Mouse (Mus musculus) liver, embryonic 14.5 days (tissue): ENCODE measurements around the gene Mrps7. TPM values are rescaled to one million over a fixed set of nuclear protein-coding genes. Genes with fewer than 3 reads are reported as not detected.

Source experiments
- ATAC-seq: fragments of 200-750 bp; cut with Nextera tagmentation; 2 replicates; pipeline ENCODE4 v1.8.0; 2017; ENCODE audit warnings: moderate number of reproducible peaks, mild to moderate bottlenecking, moderate library complexity; ENCODE audit not compliant: insufficient read depth
- DNase-seq, 3 experiments: peaks; one replicate each; pipeline ENCODE4 v3.0.0-alpha.2; 2012 to 2013; ENCODE audit warnings: low read depth in 3 of 3, low spot score in 3 of 3
- H3K27ac ChIP-seq: fragments of 300-500 bp; sonication (generic); 2 replicates; pipeline ENCODE4 v1.5.1; 2014; ENCODE audit warnings: moderate library complexity, mild to moderate bottlenecking, control low read depth, inconsistent platforms
- H3K27me3 ChIP-seq: fragments of 300-500 bp; sonication (generic); 2 replicates; pipeline ENCODE4 v1.6.1; 2014; ENCODE audit warnings: mild to moderate bottlenecking, low read length, moderate library complexity; ENCODE audit not compliant: control insufficient read depth, insufficient read depth
- H3K36me3 ChIP-seq: fragments of 300-500 bp; sonication (generic); replicated peaks from 2 replicates; pipeline ENCODE4 v1.6.1; 2014; ENCODE audit warnings: low read depth; ENCODE audit not compliant: control insufficient read depth, insufficient read depth
- H3K4me1 ChIP-seq, 2 experiments: fragments of 200-500 bp in 1 of 2; fragments of 300-500 bp in 1 of 2; sonication (generic) in 1 of 2; replicated peaks; 2 replicates each; pipeline ENCODE4 v1.6.1; 2012 to 2014; ENCODE audit warnings: antibody characterized with exemption in 1 of 2, inconsistent platforms in 1 of 2, low read length in 1 of 2; ENCODE audit not compliant: control insufficient read depth in 2 of 2, insufficient read depth in 2 of 2
- H3K4me2 ChIP-seq: fragments of 300-500 bp; sonication (generic); 2 replicates; pipeline ENCODE4 v1.6.1; 2014; ENCODE audit warnings: low read depth, mild to moderate bottlenecking, control low read depth, moderate library complexity
- H3K4me3 ChIP-seq, 2 experiments: fragments of 200-500 bp in 1 of 2; fragments of 300-500 bp in 1 of 2; sonication (generic) in 1 of 2; 2 replicates each; pipeline ENCODE4 v1.5.1; 2012 to 2014; ENCODE audit warnings: low read depth in 2 of 2, low read length in 2 of 2, mild to moderate bottlenecking in 2 of 2, control low read depth in 1 of 2, inconsistent platforms in 1 of 2, moderate library complexity in 1 of 2; ENCODE audit not compliant: insufficient read depth in 1 of 2
- H3K9ac ChIP-seq: fragments of 300-500 bp; sonication (generic); replicated peaks from 2 replicates; pipeline ENCODE4 v1.6.1; 2014; ENCODE audit warnings: mild to moderate bottlenecking, control low read depth, moderate library complexity
- H3K9me3 ChIP-seq: fragments of 300-500 bp; sonication (generic); 2 replicates; pipeline ENCODE4 v1.6.1; 2016; ENCODE audit warnings: low read length, mixed read lengths; ENCODE audit not compliant: control insufficient read depth
- CTCF ChIP-seq: IDR thresholded peaks from 2 replicates; pipeline ENCODE4 v1.5.1; 2016; ENCODE audit warnings: antibody characterized with exemption, low read depth, control low read depth
- EP300 ChIP-seq: IDR thresholded peaks from 2 replicates; pipeline ENCODE4 v1.6.1; 2016; ENCODE audit warnings: antibody characterized with exemption, low read depth
- whole genome bisulfite sequencing: fragments of 180-500 bp; shearing (Covaris S2); extraction: QIAGEN DNeasy Blood & Tissue Kit; methylation state at CpG from one replicate; pipeline ENCODE4 v1.1.7; 2014; ENCODE audit not compliant: insufficient replicate concordance; 5-methylcytosine and 5-hydroxymethylcytosine counted together
- polyA plus RNA-seq, 2 experiments: library from polyadenylated mRNA; depleted of rRNA in 1 of 2; stranded (reverse) in 1 of 2; unstranded in 1 of 2; fragments of >200 nt; fragmentation: Nextera tagmentation in 1 of 2; extraction: Ambion mirVana in 1 of 2; gene quantifications; 2 replicates each; pipeline versions ENCODE4 v1.2.1 to v1.2.3; 2012 to 2014

Mrps7 gene
- 16.2 and 24.1 TPM in 2 replicates for polyA plus RNA-seq (2012; rRNA removed)
- 52.6 and 53.3 TPM in 2 replicates for polyA plus RNA-seq (2014; fragmentation: Nextera tagmentation; extraction: Ambion mirVana)

DNA sequence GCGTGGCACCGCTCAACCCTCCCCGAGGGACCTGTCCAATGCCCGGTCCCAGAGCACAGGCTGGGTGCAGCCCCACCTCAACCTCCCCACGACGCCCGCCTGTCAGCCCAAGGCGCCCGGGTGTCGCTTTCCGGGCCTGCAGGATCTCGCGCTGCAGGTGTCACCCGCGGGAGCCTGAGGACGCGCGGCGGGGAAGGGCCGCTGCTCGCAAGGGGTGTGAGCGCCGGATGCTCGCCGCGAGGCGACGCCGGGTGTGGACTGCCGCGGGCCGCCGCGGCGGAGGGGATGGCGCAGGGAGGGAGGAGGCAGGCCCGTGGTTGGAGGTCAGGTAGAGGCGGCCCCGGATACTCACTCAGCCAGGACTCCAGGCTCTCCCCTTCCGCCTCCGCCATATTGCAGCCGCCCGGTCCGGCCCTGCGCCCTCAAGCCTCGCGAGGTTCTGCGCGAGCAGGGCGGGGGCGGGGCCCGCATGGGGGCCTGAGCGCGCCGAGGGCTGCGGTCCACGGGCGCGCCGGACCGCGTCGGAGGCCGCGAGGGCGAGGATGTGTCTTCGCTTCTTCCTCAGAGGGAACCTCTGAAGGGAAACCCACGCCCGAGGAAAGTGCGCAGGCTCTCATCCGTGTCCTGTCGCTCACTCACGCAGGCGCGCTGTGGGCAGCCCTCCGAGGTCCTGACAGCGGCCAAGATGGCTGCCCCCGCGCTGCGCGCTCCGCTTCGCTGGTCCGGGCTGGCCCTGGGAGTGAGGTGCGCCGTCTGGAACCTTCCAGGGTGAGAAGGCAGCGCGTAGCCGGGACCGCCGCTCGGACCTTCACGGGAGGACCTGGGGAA is at the start of gene Mrps7, which contains the start of gene Gga3:
TSS of gene Mrps7 (plus strand) at position 450 of the 828 bp plus-strand sequence.
TSS of gene Gga3 (minus strand) at position 576 of the 828 bp plus-strand sequence.
- peaks cover 25% of the 10 kb centered on the region for H3K36me3 ChIP-seq
- H3K27ac ChIP-seq = peak within 1 kb of the TSS; percentile 27
- no peaks in the 10 kb centered on the region for H3K9me3 ChIP-seq
- TF ChIP-seq EP300 (peak; percentile 55; the same call in 1 of the 2 replicates), CTCF (no peak)
- peak within 1 kb of the TSS; percentile 96 for H3K4me2 ChIP-seq
- peaks cover 12 to 17% of the 10 kb centered on the region in 2 experiments for H3K4me1 ChIP-seq
- ATAC-seq (peak; percentile 96), DNase-seq (peak; percentile 77 to 82 (median 78))
- H3K4me3 ChIP-seq = peak within 1 kb of the TSS; percentile 86 to 96
- no peaks in the 10 kb centered on the region for H3K27me3 ChIP-seq
- WGBS = under 1% methylated on average over 70 of the region's 93 CpGs
- peak within 1 kb of the TSS; percentile 89 for H3K9ac ChIP-seq

DNA sequence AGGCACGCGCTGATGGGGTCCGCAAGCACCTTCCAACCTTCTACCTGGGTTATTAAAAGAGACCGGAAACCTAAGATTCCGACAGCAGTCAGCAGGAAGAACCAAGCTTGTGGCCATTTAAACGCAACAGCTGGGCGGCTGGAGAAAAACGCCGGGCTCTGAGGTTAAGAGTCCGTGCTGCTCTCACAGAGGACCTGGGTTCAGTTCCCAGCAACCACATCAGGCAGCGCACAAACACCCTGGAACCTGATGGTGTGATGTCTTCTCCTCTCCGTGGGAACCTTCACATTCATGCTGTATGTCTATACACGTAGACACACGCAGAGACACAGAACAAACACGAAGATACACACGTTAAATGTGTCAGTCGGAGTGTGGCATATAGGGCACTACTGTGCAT is 48.0 kb upstream of the Mrps7 start:
- H3K4me3 ChIP-seq = no peak overlapping the region
- DNase-seq (no peak), ATAC-seq (no peak)
- H3K36me3 ChIP-seq = no peaks in the 10 kb centered on the region
- TF ChIP-seq EP300 (no peak), CTCF (no peak)
- no peaks in the 10 kb centered on the region for H3K4me1 ChIP-seq
- no peaks in the 10 kb centered on the region for H3K9me3 ChIP-seq
- WGBS = 73% methylated on average over 17 of the region's 17 CpGs
- no peaks in the 10 kb centered on the region for H3K27me3 ChIP-seq
- no peak overlapping the region for H3K27ac ChIP-seq
- no peak overlapping the region for H3K4me2 ChIP-seq
- H3K9ac ChIP-seq = no peak overlapping the region

DNA sequence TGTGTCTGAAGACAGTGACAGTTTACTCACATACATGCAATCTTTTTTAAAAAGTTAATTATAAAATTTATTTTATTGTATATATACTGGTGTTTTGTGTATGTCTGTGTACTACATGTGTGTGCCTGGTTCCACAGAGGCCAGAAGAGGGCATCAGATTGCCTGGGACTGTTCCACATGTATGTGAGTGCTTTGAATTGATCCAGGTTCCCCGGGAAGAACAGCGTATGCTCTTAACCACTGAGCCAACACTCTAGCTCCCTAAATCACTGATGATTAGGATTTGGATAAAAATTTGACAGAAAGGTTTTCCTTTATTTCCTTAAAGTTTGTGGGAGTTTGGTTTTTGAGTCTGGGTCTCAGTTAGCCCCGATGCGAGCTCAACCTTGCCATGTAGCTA is 40.3 kb upstream of the Mrps7 start:
- Histone ChIP-seq H3K9me3 (no peaks in the 10 kb centered on the region), H3K4me3 (peak overlapping the region; percentile 53 to 77), H3K4me1 (peaks cover 14 to 15% of the 10 kb centered on the region in 2 experiments), H3K27ac (peak overlapping the region; percentile 92), H3K4me2 (peak overlapping the region; percentile 95), H3K9ac (peak overlapping the region; percentile 60), H3K36me3 (peaks cover 25% of the 10 kb centered on the region), H3K27me3 (no peaks in the 10 kb centered on the region)
- DNase-seq = peak in 2 of 3 experiments; percentile 31 to 41
- 32% methylated on average over 4 of the region's 4 CpGs for WGBS
- TF ChIP-seq CTCF = peak; percentile 47
- TF ChIP-seq EP300 = no peak
- peak; percentile 46; the same call in 1 of the 2 replicates for ATAC-seq

DNA sequence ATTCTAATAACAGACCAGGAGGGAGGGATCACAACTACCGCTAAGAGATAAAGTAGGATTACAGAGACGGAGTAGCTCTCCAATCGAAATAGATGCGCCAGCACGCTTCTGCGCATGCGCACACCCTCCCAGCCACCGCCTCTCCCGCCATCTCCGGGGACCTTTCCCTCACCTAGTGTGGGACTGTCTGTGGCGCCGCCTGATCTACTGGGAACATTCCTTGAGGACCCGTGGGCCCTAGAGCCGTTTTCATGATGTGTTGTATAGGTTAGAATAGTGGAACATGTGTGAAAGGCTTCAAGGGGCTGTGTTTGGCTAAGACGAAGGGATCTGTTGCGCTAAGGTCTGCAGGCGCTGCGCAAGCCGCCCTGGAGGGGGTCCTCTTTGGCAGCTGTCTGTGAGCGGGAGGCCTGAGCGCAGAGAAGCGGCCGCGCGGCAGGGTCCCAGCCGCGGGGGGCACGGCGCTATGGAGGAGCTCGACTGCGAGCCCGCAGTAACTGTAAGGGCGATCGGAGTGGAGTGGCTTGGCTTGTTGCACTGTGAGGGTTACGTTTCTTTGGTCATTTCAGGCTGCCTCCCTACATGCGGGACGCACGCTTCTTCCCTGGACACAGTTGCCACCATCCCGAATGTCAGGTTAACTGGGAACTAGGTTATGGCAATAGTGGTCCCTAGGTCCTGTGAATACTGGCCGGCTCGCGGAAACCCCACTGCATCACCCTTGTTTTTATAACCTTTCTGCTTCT is 39.5 kb upstream of the Mrps7 start, which contains the start of gene Nup85:
TSS of gene Nup85 (plus strand) at position 371 of the 746 bp plus-strand sequence.
- Histone ChIP-seq H3K27ac (peak within 1 kb of the TSS; percentile 92), H3K36me3 (peaks cover 33% of the 10 kb centered on the region), H3K4me1 (peaks cover 14 to 15% of the 10 kb centered on the region in 2 experiments), H3K9me3 (no peaks in the 10 kb centered on the region), H3K9ac (peak within 1 kb of the TSS; percentile 60), H3K27me3 (no peaks in the 10 kb centered on the region), H3K4me3 (peak within 1 kb of the TSS; percentile 77 to 97), H3K4me2 (peak within 1 kb of the TSS; percentile 95)
- WGBS = under 1% methylated on average over 42 of the region's 42 CpGs
- TF ChIP-seq EP300 (peak; percentile 83), CTCF (0 out of 2 replicates have a peak, but pooled peaks have one; percentile 5)
- peak; percentile 98 for ATAC-seq
- peak; percentile 92 to 93 (median 92) for DNase-seq
